Mouse (Mus musculus): ENCODE data around the gene Ing1.
A peak's percentile ranks its signal among the peaks of the same experiment; 100 is the strongest.

Ing1 gene

GRCm38 (mm10) chr8:11592296-11592695, 36.9 kb downstream of the Ing1 start:
- DNase-seq = no peak

GRCm38 (mm10) chr8:11593222-11593884, 38.0 kb downstream of the Ing1 start:
- DNase-seq = no peak

- no peak for DNase-seq
Measured at GRCm38 (mm10) chr8:11600301-11600951, 45.1 kb downstream of the Ing1 start.

- peak; percentile 24 for DNase-seq
Measured at GRCm38 (mm10) chr8:11602006-11602680, 46.8 kb downstream of the Ing1 start.

GRCm38 (mm10) chr8:11608848-11609247, 53.5 kb downstream of the Ing1 start:
- DNase-seq = no peak

Measured in right cerebral cortex, postnatal 25 days (tissue).